Mouse (Mus musculus) ES-Bruce4 (cell line): ENCODE results near the gene Reg2.

Source experiments
- CTCF ChIP-seq: IDR thresholded peaks from one replicate; pipeline ENCODE4 v1.8.1; 2011; ENCODE audit warnings: low read depth, low read length
- POLR2A ChIP-seq: IDR thresholded peaks from one replicate; pipeline ENCODE4 v1.8.1; 2011; ENCODE audit warnings: low read length; ENCODE audit not compliant: insufficient read depth

DNA sequence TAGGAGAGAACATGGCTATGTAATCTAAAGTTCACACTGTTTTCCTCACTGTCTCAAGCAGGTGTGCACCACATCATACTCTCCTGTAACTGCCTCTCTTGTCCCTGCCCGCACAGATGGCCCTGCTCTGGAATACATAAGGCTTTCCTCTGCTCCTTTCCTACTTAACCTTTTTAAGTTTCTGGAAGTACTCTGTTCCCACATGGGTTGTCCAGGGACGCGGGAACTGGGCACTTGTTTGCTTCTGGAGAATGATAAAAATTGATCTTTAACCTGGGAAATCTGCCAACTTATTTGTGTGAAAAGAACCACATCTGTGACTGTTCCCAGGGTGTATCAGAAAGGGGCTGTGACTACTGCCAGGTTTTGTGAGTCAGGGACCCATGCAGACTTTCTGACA lies 30.1 kb downstream of the Reg2 start:
- TF ChIP-seq POLR2A (no peak), CTCF (no peak)
